Mouse (Mus musculus) cerebellum, adult 2 months (tissue): Measurements from ENCODE around the gene Acpp. TPM values are rescaled to one million over a fixed set of nuclear protein-coding genes. Genes with fewer than 3 reads are reported as not detected.

ENCODE experiments used
- DNase-seq, 2 experiments: peaks; one replicate each; pipeline ENCODE4 v3.0.0; 2021
- H3K27ac ChIP-seq: fragments of 200-500 bp; 2 replicates; pipeline ENCODE4 v1.5.1; 2012; ENCODE audit warnings: low read length, control low read depth, inconsistent platforms; ENCODE audit not compliant: insufficient read depth
- H3K27me3 ChIP-seq: fragments of 200-500 bp; 2 replicates; pipeline ENCODE4 v1.6.1; 2012; ENCODE audit warnings: inconsistent platforms, mild to moderate bottlenecking, low read length, moderate library complexity; ENCODE audit not compliant: control insufficient read depth, insufficient read depth
- H3K4me1 ChIP-seq: fragments of 200-500 bp; 2 replicates; pipeline ENCODE4 v1.6.1; 2011; ENCODE audit warnings: low read length; ENCODE audit not compliant: control insufficient read depth, insufficient read depth
- H3K4me3 ChIP-seq: fragments of 200-500 bp; replicated peaks from 2 replicates; pipeline ENCODE3; 2011; ENCODE audit warnings: mild to moderate bottlenecking, low read depth, low read length, control low read depth; ENCODE audit not compliant: insufficient read depth
- CTCF ChIP-seq: fragments of 200-500 bp; IDR thresholded peaks from 2 replicates; pipeline ENCODE4 v1.5.1; 2011; ENCODE audit warnings: low read depth, mild to moderate bottlenecking, control low read depth, low read length, moderate library complexity, borderline replicate concordance; ENCODE audit not compliant: insufficient read depth
- POLR2A ChIP-seq: fragments of 200-500 bp; IDR thresholded peaks from 2 replicates; pipeline ENCODE4 v1.6.1; 2011; ENCODE audit warnings: low read length, control low read depth, borderline replicate concordance; ENCODE audit not compliant: insufficient read depth
- WGBS: fragments of 180-500 bp; shearing (Covaris S2); methylation state at CpG from one replicate; pipeline ENCODE4 v1.1.7; 2018; 5-methylcytosine and 5-hydroxymethylcytosine counted together
- polyA plus RNA-seq: library from polyadenylated mRNA; depleted of rRNA; stranded (reverse); fragments of >200 nt; gene quantifications from 2 replicates; pipeline ENCODE4 v1.2.3, GENCODE M21; 2012

Gene Acpp
- polyA plus RNA-seq, 1 experiment = 0.13 TPM

GRCm38 (mm10) chr9:104300569-104300968 is 37.0 kb downstream of the Acpp start:
- no peak for DNase-seq
- no peaks in the 10 kb centered on the region for H3K4me1 ChIP-seq
- no peak for TF ChIP-seq CTCF
- TF ChIP-seq POLR2A = no peak
- WGBS = 79% methylated on average over 12 of the region's 12 CpGs
- no peak overlapping the region for H3K27ac ChIP-seq
- no peak overlapping the region for H3K4me3 ChIP-seq
- no peaks in the 10 kb centered on the region for H3K27me3 ChIP-seq

- TF ChIP-seq CTCF = no peak
- no peak for TF ChIP-seq POLR2A
- 79% methylated on average over 3 of the region's 3 CpGs for WGBS
- no peaks in the 10 kb centered on the region for H3K27me3 ChIP-seq
Observed at GRCm38 (mm10) chr9:104297041-104297440, 40.5 kb downstream of the Acpp start.

GRCm38 (mm10) chr9:104284934-104285333 is 52.6 kb downstream of the Acpp start:
- no peak for DNase-seq
- H3K4me3 ChIP-seq = no peak overlapping the region
- H3K27me3 ChIP-seq = no peaks in the 10 kb centered on the region
- no peaks in the 10 kb centered on the region for H3K4me1 ChIP-seq
- 74% methylated on average over 6 of the region's 6 CpGs for WGBS
- no peak overlapping the region for H3K27ac ChIP-seq
- TF ChIP-seq CTCF (no peak), POLR2A (no peak)

More at GRCm38 (mm10) chr9:104297041-104297440, 40.5 kb downstream of the Acpp start:
- no peaks in the 10 kb centered on the region for H3K4me1 ChIP-seq
- no peak overlapping the region for H3K27ac ChIP-seq
- no peak overlapping the region for H3K4me3 ChIP-seq
- DNase-seq = no peak

DNA sequence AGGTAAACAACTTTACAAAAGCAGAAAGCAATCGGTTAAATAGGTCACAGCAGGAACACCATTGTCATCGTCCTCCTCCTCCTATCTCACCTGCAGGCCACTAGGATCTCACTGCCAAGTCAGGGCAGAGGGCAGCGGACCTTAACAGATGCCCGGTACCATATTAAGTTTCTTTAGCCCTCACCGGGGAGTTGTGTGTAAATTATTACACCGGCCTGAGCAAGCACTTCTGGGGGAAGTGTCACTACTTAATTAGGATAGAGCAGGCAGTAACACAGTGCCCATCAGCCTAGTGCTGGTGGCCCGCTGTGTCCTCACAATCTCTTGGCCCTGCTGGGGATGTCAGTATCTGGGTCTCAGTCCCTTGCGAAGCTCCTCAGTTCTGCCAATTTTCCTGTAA is 55.0 kb downstream of the Acpp start:
- no peak overlapping the region for H3K27ac ChIP-seq
- TF ChIP-seq CTCF (no peak), POLR2A (no peak)
- WGBS = 20% methylated on average over 8 of the region's 8 CpGs
- DNase-seq = no peak
- H3K4me3 ChIP-seq = no peak overlapping the region
- no peaks in the 10 kb centered on the region for H3K4me1 ChIP-seq
- H3K27me3 ChIP-seq = no peaks in the 10 kb centered on the region

GRCm38 (mm10) chr9:104281737-104282136 is 55.8 kb downstream of the Acpp start:
- Histone ChIP-seq H3K27me3 (no peaks in the 10 kb centered on the region), H3K4me3 (no peak overlapping the region), H3K27ac (no peak overlapping the region), H3K4me1 (no peaks in the 10 kb centered on the region)
- WGBS = 68% methylated on average over 5 of the region's 5 CpGs
- no peak for TF ChIP-seq CTCF
- TF ChIP-seq POLR2A = no peak
- DNase-seq = no peak

DNA sequence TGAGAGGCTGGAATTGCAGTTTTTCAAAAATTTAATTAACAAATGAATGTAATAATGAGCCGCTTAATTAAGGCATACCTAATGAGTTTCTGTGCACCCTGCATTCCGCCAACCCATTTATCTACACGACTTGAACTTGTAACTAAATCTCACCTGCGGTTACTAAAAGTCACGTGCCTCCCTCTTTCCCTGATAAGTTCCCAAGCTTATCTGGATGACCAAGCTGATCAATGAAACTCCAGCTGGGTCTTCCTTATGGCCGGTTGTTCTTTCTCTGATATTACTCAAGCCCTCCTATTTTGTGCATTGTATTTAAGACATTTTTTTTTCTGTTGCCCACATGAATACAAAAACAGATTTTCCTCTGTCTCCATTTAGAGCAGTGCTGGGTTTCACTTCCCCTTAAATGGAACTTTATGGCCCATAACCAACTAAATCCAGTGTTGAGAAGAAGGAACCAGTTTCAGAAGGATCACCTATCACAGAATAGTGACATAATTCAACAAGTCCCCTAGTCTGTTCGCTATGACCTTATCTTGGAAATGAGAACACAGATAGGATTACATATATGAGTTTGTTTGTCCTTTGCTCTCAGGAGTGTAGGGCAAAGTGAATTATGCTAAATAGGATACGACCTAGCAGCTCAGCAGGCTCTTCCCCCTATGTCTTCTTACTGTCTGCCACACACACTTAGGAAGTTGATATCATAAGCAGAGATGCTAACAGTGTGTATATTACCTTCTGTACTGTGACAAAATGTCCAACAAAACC is 56.6 kb downstream of the Acpp start:
- H3K4me3 ChIP-seq = no peak overlapping the region
- H3K4me1 ChIP-seq = no peaks in the 10 kb centered on the region
- H3K27me3 ChIP-seq = no peaks in the 10 kb centered on the region
- no peak overlapping the region for H3K27ac ChIP-seq
- DNase-seq = no peak
- TF ChIP-seq CTCF (no peak), POLR2A (no peak)
- WGBS = 85% methylated on average over 8 of the region's 8 CpGs

DNA sequence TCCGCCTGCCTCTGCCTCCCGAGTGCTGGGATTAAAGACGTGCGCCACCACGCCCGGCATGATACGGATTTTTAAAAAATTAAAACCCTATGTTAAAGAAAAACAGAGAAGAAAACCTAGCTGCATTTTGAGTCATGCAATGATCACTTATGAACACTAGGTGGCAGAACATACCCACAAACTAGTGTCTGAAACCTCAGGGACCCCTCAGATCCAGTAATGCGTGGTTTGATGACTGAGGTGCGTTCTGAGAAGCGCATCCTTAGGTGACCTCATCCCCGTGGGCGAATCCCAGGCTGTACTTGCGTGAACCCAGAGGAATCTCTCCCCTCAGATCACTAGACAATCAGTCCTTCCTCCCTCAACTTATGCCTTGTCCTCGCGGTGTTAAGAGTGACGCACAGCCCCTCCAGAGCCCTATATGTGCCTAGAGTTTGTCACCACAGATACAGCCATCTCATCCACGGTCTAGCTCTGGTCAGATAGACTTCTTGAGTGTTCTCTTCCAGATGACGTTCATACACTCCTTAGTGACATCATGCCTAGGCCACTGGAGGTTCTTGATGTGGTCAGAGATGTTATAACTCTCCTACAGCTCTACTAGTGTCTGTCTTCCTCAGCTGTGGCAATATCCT is 59.9 kb downstream of the Acpp start:
- no peak overlapping the region for H3K27ac ChIP-seq
- WGBS = 20% methylated on average over 18 of the region's 18 CpGs
- H3K27me3 ChIP-seq = no peaks in the 10 kb centered on the region
- TF ChIP-seq CTCF (peak; percentile 62), POLR2A (no peak)
- H3K4me1 ChIP-seq = no peaks in the 10 kb centered on the region
- peak in 1 of 2 experiments; percentile 18 for DNase-seq
- no peak overlapping the region for H3K4me3 ChIP-seq

DNA sequence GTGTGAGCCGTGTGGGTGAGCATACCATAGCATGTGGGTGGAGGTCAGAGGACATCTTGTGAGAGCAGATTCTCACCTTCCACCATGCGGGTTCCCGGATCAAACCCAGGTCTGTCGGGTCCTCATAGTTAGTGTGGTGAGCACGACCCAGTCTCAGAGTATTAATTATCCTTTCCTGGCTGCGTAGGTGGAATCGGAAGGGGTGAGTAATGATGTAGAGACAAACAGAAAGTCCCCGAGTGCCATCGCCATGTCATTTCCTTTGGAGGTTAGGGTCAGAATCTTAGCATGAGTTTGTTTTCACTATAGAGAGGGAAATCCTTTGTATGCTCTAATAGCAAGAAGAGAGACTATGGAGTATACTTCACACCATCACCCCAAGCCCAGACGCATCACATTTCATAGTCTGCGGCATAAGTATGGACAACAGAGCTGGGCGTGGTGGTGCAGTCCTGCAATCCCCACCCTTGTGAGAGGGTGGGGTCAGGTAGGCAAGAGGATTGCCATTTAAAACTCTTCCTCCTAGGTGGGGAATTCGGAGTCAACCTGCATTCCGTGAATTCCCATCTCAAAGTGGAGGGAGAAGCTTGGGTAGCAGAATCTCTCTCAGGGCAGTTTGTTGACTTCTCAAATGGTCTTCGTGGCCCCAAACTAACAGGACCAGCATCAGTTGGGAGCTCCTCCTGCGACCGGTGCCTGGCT is 62.3 kb downstream of the Acpp start:
- no peak for DNase-seq
- no peaks in the 10 kb centered on the region for H3K27me3 ChIP-seq
- TF ChIP-seq POLR2A (no peak), CTCF (no peak)
- no peaks in the 10 kb centered on the region for H3K4me1 ChIP-seq
- H3K27ac ChIP-seq = no peak overlapping the region
- no peak overlapping the region for H3K4me3 ChIP-seq
- WGBS = 79% methylated on average over 17 of the region's 17 CpGs
